Mouse (Mus musculus) hindbrain, embryonic 16.5 days (tissue): ENCODE data around the gene Ubr3. TPM values are rescaled to one million over a fixed set of nuclear protein-coding genes. Genes with fewer than 3 reads are reported as not detected.

Experiments used
- ATAC-seq: fragments of 200-750 bp; cut with Nextera tagmentation; 2 replicates; pipeline ENCODE4 v1.8.0; 2017; ENCODE audit warnings: moderate TSS enrichment, moderate library complexity
- H3K27ac ChIP-seq: fragments of 300-500 bp; sonication (generic); 2 replicates; pipeline ENCODE4 v1.5.1; 2014; ENCODE audit warnings: low read depth, mild to moderate bottlenecking, control low read depth, low read length, moderate library complexity
- H3K27me3 ChIP-seq: fragments of 300-500 bp; sonication (generic); replicated peaks from 2 replicates; pipeline ENCODE4 v1.6.1; 2014; ENCODE audit warnings: low read length; ENCODE audit not compliant: control insufficient read depth, insufficient read depth
- H3K36me3 ChIP-seq: fragments of 300-500 bp; sonication (generic); 2 replicates; pipeline ENCODE4 v1.6.1; 2014; ENCODE audit warnings: mild to moderate bottlenecking, low read length, moderate library complexity, mixed read lengths; ENCODE audit not compliant: control insufficient read depth, insufficient read depth
- H3K4me1 ChIP-seq: fragments of 300-500 bp; sonication (generic); 2 replicates; pipeline ENCODE4 v1.6.1; 2014; ENCODE audit warnings: low read depth, low read length; ENCODE audit not compliant: control insufficient read depth, insufficient read depth
- H3K4me2 ChIP-seq: fragments of 300-500 bp; sonication (generic); 2 replicates; pipeline ENCODE4 v1.6.1; 2014; ENCODE audit warnings: mild to moderate bottlenecking, low read length, control low read depth, moderate library complexity
- H3K4me3 ChIP-seq: fragments of 300-500 bp; sonication (generic); 2 replicates; pipeline ENCODE4 v1.5.1; 2014; ENCODE audit warnings: mild to moderate bottlenecking, low read length, control low read depth, moderate library complexity
- H3K9ac ChIP-seq: fragments of 300-500 bp; sonication (generic); 2 replicates; pipeline ENCODE4 v1.6.1; 2014; ENCODE audit warnings: low read depth, mild to moderate bottlenecking, control low read depth, low read length, moderate library complexity
- H3K9me3 ChIP-seq: fragments of 300-500 bp; sonication (generic); 2 replicates; pipeline ENCODE4 v1.6.1; 2014; ENCODE audit warnings: mild to moderate bottlenecking, low read length, moderate library complexity; ENCODE audit not compliant: control insufficient read depth
- WGBS: fragments of 180-500 bp; shearing (Covaris S2); extraction: QIAGEN DNeasy Blood & Tissue Kit; methylation state at CpG from one replicate; pipeline ENCODE4 v1.1.7; 2014; 5-methylcytosine and 5-hydroxymethylcytosine counted together
- polyA plus RNA-seq: library from polyadenylated mRNA; unstranded; fragments of >200 nt; fragmentation: Nextera tagmentation; extraction: Ambion mirVana; gene quantifications from 2 replicates; pipeline ENCODE4 v1.2.1, GENCODE M21; 2015

Ubr3 gene
- polyA plus RNA-seq, 1 experiment from 2014 or later = 13.4 TPM

DNA sequence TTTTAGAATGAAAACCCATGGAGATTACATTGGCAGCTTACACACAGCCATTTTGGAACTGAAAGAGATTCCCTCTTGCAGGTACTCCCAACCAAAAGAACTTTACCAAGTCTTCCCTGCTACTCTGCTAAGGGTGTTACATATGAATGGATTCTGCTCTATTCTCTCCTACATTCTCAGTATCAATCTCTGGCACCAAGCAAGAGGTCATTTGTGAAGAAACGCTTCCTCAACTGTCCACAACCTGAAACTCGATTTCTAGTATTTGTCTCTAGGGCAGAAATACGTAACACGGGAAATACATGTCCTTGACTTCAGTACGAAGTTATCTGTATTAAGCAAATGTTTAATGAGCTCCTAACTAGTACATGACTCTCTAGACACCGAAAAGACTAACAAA is 12.5 kb upstream of the Ubr3 start:
- ATAC-seq = no peak
- WGBS = 57% methylated on average over 6 of the region's 6 CpGs
- no peak overlapping the region for H3K9ac ChIP-seq

DNA sequence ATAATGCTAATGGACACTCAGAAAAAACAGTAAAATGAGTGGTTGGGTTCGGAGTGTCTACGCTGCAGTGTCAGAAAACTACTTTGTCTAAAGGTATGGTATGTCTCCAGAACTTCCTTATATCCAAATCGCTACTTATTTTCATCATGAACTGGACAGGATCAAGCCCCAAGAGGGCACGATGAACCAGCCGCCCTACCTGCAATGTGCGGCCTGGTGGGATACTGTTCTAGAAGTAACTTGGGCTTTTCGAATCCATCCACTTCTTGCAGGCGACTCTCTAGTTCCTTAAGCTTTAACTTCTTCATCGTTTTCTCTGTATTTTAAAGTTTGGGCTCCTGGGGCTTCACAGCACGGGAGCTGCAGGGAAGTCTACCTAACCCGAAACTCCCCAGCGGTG is 12.0 kb upstream of the Ubr3 start:
- Histone ChIP-seq H3K4me2 (peak overlapping the region; percentile 82), H3K4me3 (peak overlapping the region; percentile 66), H3K4me1 (peaks cover 6% of the 10 kb centered on the region; the same call in 1 of the 2 replicates), H3K27me3 (no peaks in the 10 kb centered on the region), H3K9ac (peak overlapping the region; percentile 81), H3K27ac (peak overlapping the region; percentile 68), H3K9me3 (no peaks in the 10 kb centered on the region), H3K36me3 (no peaks in the 10 kb centered on the region)
- peak; percentile 21; the same call in 1 of the 2 replicates for ATAC-seq
- 6% methylated on average over 12 of the region's 12 CpGs for WGBS

More for the DNA sequence above, 12.5 kb upstream of the Ubr3 start:
- Histone ChIP-seq H3K36me3 (no peaks in the 10 kb centered on the region), H3K4me2 (peak overlapping the region; percentile 82), H3K27me3 (no peaks in the 10 kb centered on the region), H3K4me1 (peaks cover 6% of the 10 kb centered on the region; the same call in 1 of the 2 replicates), H3K4me3 (peak overlapping the region; percentile 66), H3K27ac (no peak overlapping the region), H3K9me3 (no peaks in the 10 kb centered on the region)

GRCm38 (mm10) chr2:69885451-69886305 is 11.4 kb upstream of the Ubr3 start, which contains the start of gene Mettl5:
TSS of gene Mettl5 (minus strand) at chr2:69885615.
- H3K36me3 ChIP-seq = no peaks in the 10 kb centered on the region
- H3K9ac ChIP-seq = peak within 1 kb of the TSS; percentile 81
- no peaks in the 10 kb centered on the region for H3K27me3 ChIP-seq
- H3K4me2 ChIP-seq = peak within 1 kb of the TSS; percentile 82
- H3K4me3 ChIP-seq = peak within 1 kb of the TSS; percentile 66
- peaks cover 6% of the 10 kb centered on the region; the same call in 1 of the 2 replicates for H3K4me1 ChIP-seq
- peak within 1 kb of the TSS; percentile 68 for H3K27ac ChIP-seq
- no peaks in the 10 kb centered on the region for H3K9me3 ChIP-seq
- 1% methylated on average over 45 of the region's 45 CpGs for WGBS
- ATAC-seq = peak; percentile 97

DNA sequence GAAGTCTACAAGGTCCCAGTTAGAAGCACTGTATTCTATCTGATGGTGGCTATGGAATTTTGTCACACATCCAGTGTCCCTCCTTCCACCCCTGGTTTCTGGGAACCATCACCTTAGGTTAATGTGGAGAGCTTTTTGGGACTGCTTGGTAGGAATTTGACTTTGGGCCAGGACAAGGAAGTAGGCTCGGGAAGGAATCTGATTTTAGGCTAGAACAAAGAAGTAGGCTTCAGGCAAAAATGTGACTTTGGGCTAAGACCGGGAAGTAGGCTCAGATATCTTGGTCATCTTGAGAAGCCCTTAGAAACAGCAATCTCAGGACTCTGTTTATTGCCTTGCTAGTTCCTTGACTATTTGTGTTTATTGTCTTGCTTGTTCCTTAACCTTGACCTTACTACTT is 8.1 kb upstream of the Ubr3 start:
- Histone ChIP-seq H3K4me2 (no peak overlapping the region), H3K9me3 (no peaks in the 10 kb centered on the region), H3K36me3 (no peaks in the 10 kb centered on the region), H3K27me3 (no peaks in the 10 kb centered on the region), H3K4me1 (peaks cover 6% of the 10 kb centered on the region; the same call in 1 of the 2 replicates), H3K4me3 (no peak overlapping the region), H3K27ac (no peak overlapping the region), H3K9ac (no peak overlapping the region)
- no peak for ATAC-seq
- WGBS = 83% methylated on average over 2 of the region's 2 CpGs

DNA sequence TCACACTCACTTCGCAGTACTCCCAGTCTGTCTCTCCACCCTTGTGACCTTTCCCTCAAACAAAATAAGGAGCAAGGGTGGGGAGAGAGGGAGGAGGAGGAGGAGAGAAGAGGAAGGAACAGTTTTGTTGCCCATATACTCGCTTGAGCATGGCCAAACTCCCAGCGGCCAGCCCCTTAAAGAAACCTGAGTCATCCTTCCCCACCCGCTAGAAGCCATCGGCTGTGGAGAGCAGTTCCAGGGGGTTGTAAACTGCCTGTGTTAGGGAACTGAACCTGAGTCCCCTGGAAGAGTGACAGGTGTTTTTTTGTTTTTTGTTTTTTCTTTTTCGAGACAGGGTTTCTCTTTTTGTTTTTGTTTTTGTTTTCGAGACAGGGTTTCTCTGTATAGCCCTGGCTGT is 6.2 kb upstream of the Ubr3 start:
- Histone ChIP-seq H3K4me2 (no peak overlapping the region), H3K36me3 (no peaks in the 10 kb centered on the region), H3K9ac (no peak overlapping the region), H3K9me3 (no peaks in the 10 kb centered on the region), H3K4me1 (no peaks in the 10 kb centered on the region; the same call in 1 of the 2 replicates), H3K27ac (no peak overlapping the region), H3K27me3 (no peaks in the 10 kb centered on the region), H3K4me3 (no peak overlapping the region)
- ATAC-seq = no peak
- 70% methylated on average over 7 of the region's 7 CpGs for WGBS

DNA sequence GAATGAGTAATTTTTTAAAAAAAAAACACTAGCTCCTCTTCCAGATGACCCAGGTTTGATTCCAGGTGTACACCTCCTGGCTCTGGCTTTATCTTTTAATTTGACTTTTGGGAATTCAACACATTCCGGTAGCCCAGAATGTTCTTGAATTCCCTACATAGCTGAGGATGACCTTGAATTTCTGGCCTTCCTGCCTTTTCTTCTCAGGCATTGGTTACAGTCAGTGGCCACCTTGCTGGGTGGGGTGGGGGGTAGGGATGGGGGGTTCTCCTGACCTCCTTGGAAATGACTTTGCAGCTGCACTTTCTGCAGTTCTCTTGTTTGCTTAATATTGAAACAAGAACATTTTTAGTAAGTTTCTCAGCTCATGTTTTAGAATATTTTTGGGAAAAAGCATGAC is 3.9 kb upstream of the Ubr3 start:
- WGBS = 89% methylated on average over 1 of the region's 1 CpGs
- no peak overlapping the region for H3K27ac ChIP-seq
- H3K27me3 ChIP-seq = no peaks in the 10 kb centered on the region
- H3K9ac ChIP-seq = no peak overlapping the region
- H3K9me3 ChIP-seq = no peaks in the 10 kb centered on the region
- H3K4me1 ChIP-seq = no peaks in the 10 kb centered on the region
- no peak overlapping the region for H3K4me3 ChIP-seq
- H3K4me2 ChIP-seq = no peak overlapping the region
- H3K36me3 ChIP-seq = no peaks in the 10 kb centered on the region
- ATAC-seq = no peak

- ATAC-seq = no peak
- H3K27ac ChIP-seq = no peak overlapping the region
- H3K4me2 ChIP-seq = no peak overlapping the region
- peaks cover 6% of the 10 kb centered on the region for H3K4me1 ChIP-seq
- H3K9me3 ChIP-seq = no peaks in the 10 kb centered on the region
- no peaks in the 10 kb centered on the region for H3K36me3 ChIP-seq
- no peak overlapping the region for H3K4me3 ChIP-seq
- H3K9ac ChIP-seq = no peak overlapping the region
- no peaks in the 10 kb centered on the region for H3K27me3 ChIP-seq
- 86% methylated on average over 5 of the region's 5 CpGs for WGBS
These were observed 3.2 kb upstream of the Ubr3 start for GRCm38 (mm10) chr2:69893891-69894290.

GRCm38 (mm10) chr2:69895502-69896223 is 1.4 kb upstream of the Ubr3 start:
- Histone ChIP-seq H3K9ac (no peak overlapping the region), H3K27me3 (no peaks in the 10 kb centered on the region), H3K4me2 (no peak overlapping the region), H3K9me3 (no peaks in the 10 kb centered on the region), H3K27ac (no peak overlapping the region), H3K36me3 (no peaks in the 10 kb centered on the region), H3K4me3 (no peak overlapping the region), H3K4me1 (peaks cover 17% of the 10 kb centered on the region)
- WGBS = 59% methylated on average over 14 of the region's 14 CpGs
- ATAC-seq = no peak

- no peak overlapping the region for H3K4me2 ChIP-seq
- H3K27ac ChIP-seq = no peak overlapping the region
- H3K4me1 ChIP-seq = peaks cover 17% of the 10 kb centered on the region
- no peaks in the 10 kb centered on the region; the same call in 1 of the 2 replicates for H3K36me3 ChIP-seq
- no peaks in the 10 kb centered on the region for H3K9me3 ChIP-seq
- H3K27me3 ChIP-seq = no peaks in the 10 kb centered on the region
- H3K4me3 ChIP-seq = no peak overlapping the region
- WGBS = 95% methylated on average over 4 of the region's 4 CpGs
- ATAC-seq = no peak
- H3K9ac ChIP-seq = no peak overlapping the region
These were observed 843 bp upstream of the Ubr3 start for GRCm38 (mm10) chr2:69896224-69896581.
